Mouse (Mus musculus): ENCODE data around the gene Ptcd1. TPM values are rescaled to one million over a fixed set of nuclear protein-coding genes. Genes with fewer than 3 reads are reported as not detected.
"Not testable (repeated sequence)": the region's sequence is repeated elsewhere in the genome, so short reads cannot be mapped to it uniquely, and the experiment has no call there.

Ptcd1 gene
- polyA plus RNA-seq, 1 experiment from 2014 or later = 20.6 TPM

GRCm38 (mm10) chr5:145149294-145149693 lies 17.6 kb downstream of the Ptcd1 start:
- Histone ChIP-seq H3K9ac (no peak overlapping the region), H3K27ac (no peak overlapping the region), H3K27me3 (no peaks in the 10 kb centered on the region), H3K9me3 (replicated peaks) (no peaks in the 10 kb centered on the region), H3K4me1 (no peaks in the 10 kb centered on the region), H3K36me3 (peaks cover 94% of the 10 kb centered on the region), H3K4me2 (replicated peaks) (no peak overlapping the region), H3K4me3 (no peak overlapping the region)
- no peak for ATAC-seq (ENCODE audit: low FRiP score)
- WGBS = 94% methylated on average over 6 of the region's 6 CpGs

DNA sequence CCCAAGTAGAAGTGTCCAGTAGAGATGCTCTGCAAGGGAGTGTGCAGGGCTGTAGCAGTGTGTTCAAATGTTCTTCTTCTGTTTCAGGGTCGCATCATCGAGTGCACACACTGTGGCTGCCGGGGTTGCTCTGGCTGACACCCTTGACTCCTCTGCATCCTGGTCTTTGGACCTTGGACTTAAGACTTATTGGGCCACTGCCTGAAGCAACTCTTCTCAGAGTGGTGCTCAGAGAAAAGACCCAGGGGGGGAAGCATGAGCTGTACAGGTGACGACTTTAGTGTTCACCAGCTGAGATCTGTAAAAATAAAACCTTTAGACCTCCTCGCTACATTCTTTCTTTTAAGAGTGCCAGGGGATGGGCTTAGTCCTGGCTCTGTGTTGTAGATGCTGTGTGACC lies 19.2 kb downstream of the Ptcd1 start:
- no peaks in the 10 kb centered on the region for H3K4me1 ChIP-seq
- 90% methylated on average over 5 of the region's 5 CpGs for WGBS
- H3K36me3 ChIP-seq = peaks cover 97% of the 10 kb centered on the region
- H3K9me3 ChIP-seq (replicated peaks) = no peaks in the 10 kb centered on the region
- H3K27ac ChIP-seq = no peak overlapping the region
- no peaks in the 10 kb centered on the region for H3K27me3 ChIP-seq
- no peak overlapping the region for H3K9ac ChIP-seq
- ATAC-seq (ENCODE audit: low FRiP score) = no peak
- no peak overlapping the region for H3K4me3 ChIP-seq
- no peak overlapping the region for H3K4me2 ChIP-seq (replicated peaks)

GRCm38 (mm10) chr5:145140611-145141010 lies 26.3 kb downstream of the Ptcd1 start:
- Histone ChIP-seq H3K4me2 (replicated peaks) (peak overlapping the region; percentile 87), H3K9me3 (replicated peaks) (no peaks in the 10 kb centered on the region), H3K4me3 (peak overlapping the region; percentile 94), H3K36me3 (peaks cover 57% of the 10 kb centered on the region), H3K9ac (peak overlapping the region; percentile 88), H3K27me3 (no peaks in the 10 kb centered on the region), H3K27ac (peak overlapping the region; percentile 90), H3K4me1 (peaks cover 28% of the 10 kb centered on the region)
- WGBS = 2% methylated on average over 18 of the region's 18 CpGs
- peak; percentile 3; the same call in 1 of the 2 replicates for ATAC-seq (ENCODE audit: low FRiP score)

- H3K36me3 ChIP-seq = peaks cover 57% of the 10 kb centered on the region
- under 1% methylated on average over 79 of the region's 84 CpGs for WGBS
- H3K4me1 ChIP-seq = peaks cover 28% of the 10 kb centered on the region
Observed at GRCm38 (mm10) chr5:145139571-145140519, 27.1 kb downstream of the Ptcd1 start, which contains the start of the genes Pdap1 and Bud31. TSS of gene Pdap1 (minus strand) at chr5:145140238. TSS of gene Bud31 (plus strand) at chr5:145140362.

GRCm38 (mm10) chr5:145138836-145139235 lies 28.1 kb downstream of the Ptcd1 start:
- Histone ChIP-seq H3K4me1 (peaks cover 28% of the 10 kb centered on the region), H3K4me2 (replicated peaks) (peak overlapping the region; percentile 87), H3K9ac (peak overlapping the region; percentile 88), H3K36me3 (peaks cover 57% of the 10 kb centered on the region), H3K27ac (no peak overlapping the region), H3K4me3 (peak overlapping the region; percentile 94), H3K9me3 (replicated peaks) (no peaks in the 10 kb centered on the region), H3K27me3 (no peaks in the 10 kb centered on the region)
- WGBS = 20% methylated on average over 6 of the region's 6 CpGs
- no peak for ATAC-seq (ENCODE audit: low FRiP score)

More at GRCm38 (mm10) chr5:145139571-145140519, 27.1 kb downstream of the Ptcd1 start, which contains the start of the genes Pdap1 and Bud31:
- Histone ChIP-seq H3K27ac (peak within 1 kb of the TSS; percentile 90), H3K9ac (peak within 1 kb of the TSS; percentile 88), H3K27me3 (no peaks in the 10 kb centered on the region), H3K4me2 (replicated peaks) (peak within 1 kb of the TSS; percentile 87), H3K4me3 (peak within 1 kb of the TSS; percentile 94), H3K9me3 (replicated peaks) (no peaks in the 10 kb centered on the region)
- peak; percentile 94 for ATAC-seq (ENCODE audit: low FRiP score)

DNA sequence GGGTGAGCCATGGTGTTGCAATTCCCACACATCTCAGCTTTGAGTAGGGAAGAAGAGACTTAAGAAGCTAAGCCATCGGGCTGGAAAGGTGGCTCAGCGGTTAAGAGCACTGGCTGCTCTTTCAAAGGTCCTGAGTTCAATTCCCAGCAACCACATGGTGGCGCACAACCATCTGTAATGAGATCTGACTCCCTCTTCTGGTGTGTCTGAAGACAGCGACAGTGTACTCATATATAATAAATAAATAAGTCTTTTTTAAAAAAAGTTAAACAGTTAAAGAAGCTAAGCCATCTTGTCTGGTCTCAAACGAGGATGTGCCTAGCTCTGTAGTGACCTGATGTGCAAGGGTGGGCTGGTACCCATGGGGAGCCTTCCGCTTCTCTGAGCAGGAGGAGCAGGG lies 33.6 kb downstream of the Ptcd1 start:
- peaks cover 88% of the 10 kb centered on the region for H3K36me3 ChIP-seq
- not testable (repeated sequence) for ATAC-seq (ENCODE audit: low FRiP score); H3K27me3 ChIP-seq; H3K4me3 ChIP-seq; H3K4me2 ChIP-seq (replicated peaks); H3K9ac ChIP-seq; H3K9me3 ChIP-seq (replicated peaks); H3K27ac ChIP-seq
- H3K4me1 ChIP-seq = peaks cover 12% of the 10 kb centered on the region
- WGBS = 90% methylated on average over 6 of the region's 6 CpGs

GRCm38 (mm10) chr5:145130995-145131394 lies 35.9 kb downstream of the Ptcd1 start:
- no peak for ATAC-seq (ENCODE audit: low FRiP score)
- Histone ChIP-seq H3K36me3 (peaks cover 96% of the 10 kb centered on the region), H3K27me3 (no peaks in the 10 kb centered on the region), H3K9ac (no peak overlapping the region), H3K9me3 (replicated peaks) (no peaks in the 10 kb centered on the region), H3K27ac (no peak overlapping the region), H3K4me2 (replicated peaks) (no peak overlapping the region), H3K4me1 (no peaks in the 10 kb centered on the region), H3K4me3 (no peak overlapping the region)
- WGBS = 94% methylated on average over 3 of the region's 3 CpGs

DNA sequence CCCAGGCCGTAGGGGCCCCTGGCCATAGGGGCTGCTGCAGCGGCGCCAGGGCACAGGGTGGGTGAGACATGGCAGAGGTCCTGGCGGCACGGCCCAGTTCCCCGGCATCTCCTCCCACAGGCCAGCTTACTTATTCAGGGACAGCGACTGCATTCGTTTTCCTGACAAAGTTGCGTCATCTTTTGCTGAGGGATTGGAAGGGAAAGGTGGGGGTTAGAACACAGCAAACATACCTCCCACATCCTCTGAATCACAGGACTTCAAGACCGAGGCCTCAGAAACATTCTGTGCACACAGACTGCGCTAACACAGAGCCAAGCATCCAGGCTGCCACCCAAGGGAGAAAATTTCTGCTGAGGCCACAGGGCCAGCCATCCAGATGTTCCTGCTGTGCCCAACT lies 36.7 kb downstream of the Ptcd1 start:
- Histone ChIP-seq H3K9me3 (replicated peaks) (no peaks in the 10 kb centered on the region), H3K36me3 (peaks cover 95% of the 10 kb centered on the region)
- no peak for ATAC-seq (ENCODE audit: low FRiP score)

DNA sequence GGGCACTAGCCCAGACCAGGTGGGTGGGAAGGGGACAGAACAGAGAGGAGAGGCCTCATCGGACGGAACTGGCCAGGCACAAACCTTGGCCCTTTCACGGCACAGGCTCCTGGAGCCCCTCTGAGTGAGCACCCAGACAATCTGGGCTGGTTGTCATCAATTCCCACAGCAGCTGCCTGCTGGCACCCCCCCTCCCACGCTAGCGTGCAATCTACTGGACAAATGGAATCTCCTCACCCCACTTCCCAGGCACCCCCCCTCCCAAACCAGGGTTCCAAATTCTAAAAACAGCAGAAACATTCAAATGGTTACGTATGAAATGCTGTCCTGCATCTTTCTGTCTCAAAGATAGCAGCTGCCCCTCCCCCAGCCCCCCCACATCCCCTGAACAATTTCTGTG lies 37.1 kb downstream of the Ptcd1 start:
- WGBS = 93% methylated on average over 4 of the region's 6 CpGs
- H3K9ac ChIP-seq; ATAC-seq (ENCODE audit: low FRiP score); H3K27ac ChIP-seq; H3K4me1 ChIP-seq; H3K4me2 ChIP-seq (replicated peaks); H3K4me3 ChIP-seq; H3K9me3 ChIP-seq (replicated peaks); H3K27me3 ChIP-seq: not testable (repeated sequence)
- H3K36me3 ChIP-seq = peaks cover 95% of the 10 kb centered on the region

More for the DNA sequence above, 36.7 kb downstream of the Ptcd1 start:
- Histone ChIP-seq H3K4me1 (no peaks in the 10 kb centered on the region), H3K9ac (no peak overlapping the region), H3K27me3 (no peaks in the 10 kb centered on the region), H3K27ac (no peak overlapping the region), H3K4me3 (no peak overlapping the region), H3K4me2 (replicated peaks) (no peak overlapping the region)
- WGBS = 89% methylated on average over 11 of the region's 11 CpGs

DNA sequence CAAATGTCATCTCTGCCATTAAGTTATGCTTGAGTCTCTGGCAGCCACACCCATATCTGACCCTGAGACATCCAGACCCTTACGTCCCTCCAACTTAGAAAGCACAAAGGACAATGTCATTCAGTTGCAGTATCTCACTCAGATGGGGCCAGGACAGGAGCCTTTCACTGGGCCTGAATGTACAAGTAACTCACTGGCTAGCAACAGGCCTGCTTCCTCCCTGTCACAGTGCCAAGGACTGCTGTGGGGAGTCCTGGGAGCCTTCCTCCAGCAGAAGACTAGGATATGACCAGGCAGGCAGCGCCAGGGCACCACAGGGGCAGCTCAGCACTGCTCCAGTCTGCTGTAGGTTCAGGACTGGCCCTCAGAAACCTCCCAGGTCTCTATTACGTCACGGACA lies 37.8 kb downstream of the Ptcd1 start:
- no peaks in the 10 kb centered on the region for H3K9me3 ChIP-seq (replicated peaks)
- no peaks in the 10 kb centered on the region for H3K4me1 ChIP-seq
- H3K9ac ChIP-seq = no peak overlapping the region
- 91% methylated on average over 4 of the region's 4 CpGs for WGBS
- H3K27ac ChIP-seq = no peak overlapping the region
- no peaks in the 10 kb centered on the region for H3K27me3 ChIP-seq
- H3K36me3 ChIP-seq = peaks cover 95% of the 10 kb centered on the region
- no peak overlapping the region for H3K4me2 ChIP-seq (replicated peaks)
- H3K4me3 ChIP-seq = no peak overlapping the region
- no peak for ATAC-seq (ENCODE audit: low FRiP score)

DNA sequence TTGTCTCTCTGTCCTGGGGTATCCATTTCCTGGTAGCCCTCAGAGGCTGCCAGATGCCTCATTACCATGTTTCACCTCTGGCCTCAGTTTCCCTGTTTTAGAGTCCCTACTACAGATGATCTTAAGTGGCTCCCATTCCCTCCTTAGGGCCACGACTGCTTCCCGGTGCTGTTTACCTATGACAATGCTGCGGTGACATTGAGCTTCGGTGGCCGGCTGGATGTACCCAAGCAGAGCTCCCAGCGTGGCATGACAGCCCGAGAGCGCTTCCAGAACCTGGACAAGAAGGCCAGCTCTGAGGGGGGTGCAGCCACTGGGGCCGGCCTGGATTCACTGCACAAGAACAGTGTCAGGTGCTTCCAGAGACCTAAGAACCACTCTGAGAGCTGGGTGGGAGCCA lies 40.3 kb downstream of the Ptcd1 start:
- H3K36me3 ChIP-seq = peaks cover 82% of the 10 kb centered on the region

DNA sequence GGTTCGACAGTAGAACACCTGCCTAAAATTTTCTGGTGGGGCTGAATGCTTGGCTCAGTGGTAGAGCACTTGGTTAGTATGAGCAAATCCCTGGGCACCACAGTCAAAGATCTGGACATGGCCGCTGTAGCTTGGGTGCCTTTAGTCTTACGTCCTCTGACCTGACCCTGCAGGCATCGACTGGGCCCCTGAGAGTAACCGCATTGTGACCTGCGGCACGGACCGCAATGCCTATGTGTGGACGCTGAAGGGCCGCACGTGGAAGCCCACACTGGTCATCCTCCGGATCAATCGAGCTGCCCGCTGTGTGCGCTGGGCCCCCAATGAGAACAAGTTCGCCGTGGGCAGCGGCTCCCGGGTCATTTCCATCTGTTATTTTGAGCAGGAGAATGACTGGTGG lies 43.5 kb downstream of the Ptcd1 start:
- WGBS = 96% methylated on average over 19 of the region's 19 CpGs
- Histone ChIP-seq H3K4me3 (no peak overlapping the region), H3K4me2 (replicated peaks) (no peak overlapping the region), H3K9ac (no peak overlapping the region), H3K9me3 (replicated peaks) (peaks cover 4% of the 10 kb centered on the region; the same call in 1 of the 2 replicates), H3K27me3 (no peaks in the 10 kb centered on the region), H3K27ac (no peak overlapping the region), H3K4me1 (no peaks in the 10 kb centered on the region), H3K36me3 (peaks cover 50% of the 10 kb centered on the region)
- no peak for ATAC-seq (ENCODE audit: low FRiP score)

More for the DNA sequence above, 40.3 kb downstream of the Ptcd1 start:
- H3K27me3 ChIP-seq = no peaks in the 10 kb centered on the region
- 95% methylated on average over 9 of the region's 9 CpGs for WGBS
- no peak overlapping the region for H3K27ac ChIP-seq
- ATAC-seq (ENCODE audit: low FRiP score) = no peak
- no peaks in the 10 kb centered on the region for H3K9me3 ChIP-seq (replicated peaks)
- no peak overlapping the region for H3K4me3 ChIP-seq
- no peaks in the 10 kb centered on the region for H3K4me1 ChIP-seq
- no peak overlapping the region for H3K4me2 ChIP-seq (replicated peaks)
- H3K9ac ChIP-seq = no peak overlapping the region
